Mouse (Mus musculus) testis, adult 2 months (tissue): ENCODE results near the gene Sgsm2.

Source experiments
- CTCF ChIP-seq: fragments of 200-500 bp; IDR thresholded peaks from 2 replicates; pipeline ENCODE4 v1.5.1; 2012; ENCODE audit warnings: low read depth, mild to moderate bottlenecking, inconsistent platforms, low read length, moderate library complexity; ENCODE audit not compliant: control insufficient read depth, insufficient read depth, insufficient replicate concordance
- POLR2A ChIP-seq: fragments of 200-500 bp; IDR thresholded peaks from 2 replicates; pipeline ENCODE4 v1.6.1; 2012; ENCODE audit warnings: low read depth, mild to moderate bottlenecking, inconsistent platforms, low read length, moderate library complexity; ENCODE audit not compliant: control insufficient read depth

DNA sequence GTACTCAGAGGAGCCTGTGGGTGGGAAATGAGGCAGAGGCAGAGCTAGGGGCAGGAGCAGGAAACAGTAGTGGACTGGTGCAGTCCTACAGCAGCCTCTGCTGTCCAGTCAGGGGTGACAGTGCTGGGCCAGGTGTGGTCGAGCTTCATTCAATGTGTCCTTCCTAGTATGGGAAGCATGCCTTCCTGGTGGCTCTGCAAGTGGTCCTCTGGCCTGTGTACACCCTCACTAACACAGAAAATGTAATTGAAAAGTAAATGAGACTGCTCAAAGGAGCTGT is 62.6 kb downstream of the Sgsm2 start:
- TF ChIP-seq POLR2A (no peak), CTCF (no peak)
